In the genomic region with DNA sequence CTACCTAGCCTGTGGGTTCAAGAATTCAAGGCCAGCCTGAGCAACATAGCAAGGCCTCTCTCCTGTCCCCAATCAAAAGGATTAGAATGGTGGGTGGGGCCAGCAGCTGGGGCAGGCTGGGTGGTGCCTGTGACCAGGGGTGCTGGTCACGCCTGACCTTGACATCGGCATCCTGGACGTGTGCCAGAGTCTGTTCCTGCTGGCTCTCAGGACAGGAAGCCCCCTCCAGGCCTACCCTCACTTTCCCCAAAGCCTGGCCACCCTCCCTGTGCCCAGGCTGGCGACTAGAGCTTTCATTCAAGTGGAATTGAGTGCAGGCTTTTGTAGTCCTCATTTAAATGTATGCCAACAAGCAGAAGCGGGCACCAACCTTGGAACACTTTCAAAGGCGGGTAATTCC, we compare ENCODE assay signal across 10 mouse cellular contexts.
DNase-seq lines count a peak whose midpoint lies in the region; ATAC-seq and TF ChIP-seq lines count a peak whose summit lies in the region.
"Had no signal": no experiment of that assay in that cellular context is flagged by ENCODE, and none has a peak within 500 bp of the region (broad histone marks: within the 10 kb centered on the region; RNA-seq: fewer than 3 reads in every experiment).

No protein-coding gene starts in this region.

- H3K4me2 ChIP-seq in midbrain, embryonic 11.5 days: no peak overlapping the region
- no peak overlapping the region for H3K4me2 ChIP-seq in hindbrain, embryonic 14.5 days (replicated peaks)
- H3K4me2 ChIP-seq in midbrain, postnatal 0 days (ENCODE audit: low read depth, low read length, poor library complexity, severe bottlenecking): no peak overlapping the region
- H3K4me2 ChIP-seq: limb, embryonic 15.5 days had no signal

- H3K4me1 ChIP-seq in midbrain, embryonic 10.5 days: peaks cover 50% of the 10 kb centered on the region
- peaks cover 15% of the 10 kb centered on the region for H3K4me1 ChIP-seq in midbrain, embryonic 11.5 days (ENCODE audit: control insufficient read depth, insufficient read depth, low read length)
- peaks cover 16% of the 10 kb centered on the region for H3K4me1 ChIP-seq in hindbrain, embryonic 14.5 days (replicated peaks; ENCODE audit: control insufficient read depth, insufficient read depth, low read length)
- H3K4me1 ChIP-seq in midbrain, postnatal 0 days (ENCODE audit: insufficient read depth, low read length): peaks cover 8% of the 10 kb centered on the region

- H3K9ac ChIP-seq in midbrain, embryonic 11.5 days (ENCODE audit: low read length): no peak overlapping the region
- no peak overlapping the region for H3K9ac ChIP-seq in hindbrain, embryonic 14.5 days
- H3K9ac ChIP-seq in midbrain, postnatal 0 days (replicated peaks; ENCODE audit: low read length, poor library complexity, severe bottlenecking): no peak overlapping the region
- H3K9ac ChIP-seq: limb, embryonic 15.5 days had no signal

- no peak overlapping the region for H3K4me3 ChIP-seq in midbrain, embryonic 10.5 days
- H3K4me3 ChIP-seq in midbrain, embryonic 11.5 days (ENCODE audit: low read depth, low read length): no peak overlapping the region
- H3K4me3 ChIP-seq in hindbrain, embryonic 14.5 days (replicated peaks; ENCODE audit: low read length): no peak overlapping the region
- no peak overlapping the region for H3K4me3 ChIP-seq in midbrain, postnatal 0 days (ENCODE audit: low read depth, low read length)
- H3K4me3 ChIP-seq: limb, embryonic 15.5 days had no signal

- WGBS in midbrain, embryonic 10.5 days: 67% methylated on average over 6 of the region's 6 CpGs
- WGBS in midbrain, embryonic 11.5 days: 58% methylated on average over 6 of the region's 6 CpGs
- 34% methylated on average over 6 of the region's 6 CpGs for WGBS in hindbrain, embryonic 14.5 days
- 22% methylated on average over 6 of the region's 6 CpGs for WGBS in midbrain, postnatal 0 days

- H3K27me3 ChIP-seq in midbrain, embryonic 10.5 days (ENCODE audit: low read depth, poor library complexity, severe bottlenecking): peaks cover 47% of the 10 kb centered on the region
- peaks cover 8% of the 10 kb centered on the region for H3K27me3 ChIP-seq in midbrain, embryonic 11.5 days (ENCODE audit: control insufficient read depth, insufficient read depth, low read length)
- peaks cover 15% of the 10 kb centered on the region; the same call in 1 of the 2 replicates for H3K27me3 ChIP-seq in hindbrain, embryonic 14.5 days (ENCODE audit: control insufficient read depth, insufficient read depth, low read length)
- 0 out of 2 replicates have a peak, but pooled peaks cover 4% of the 10 kb centered on the region for H3K27me3 ChIP-seq in midbrain, postnatal 0 days (ENCODE audit: insufficient read depth, low read length)

- peak overlapping the region; percentile 34; the same call in 1 of the 2 replicates for H3K27ac ChIP-seq in midbrain, embryonic 10.5 days (replicated peaks)
- H3K27ac ChIP-seq in midbrain, embryonic 11.5 days (ENCODE audit: low read depth, low read length): no peak overlapping the region
- peak overlapping the region; percentile 33; the same call in 1 of the 2 replicates for H3K27ac ChIP-seq in hindbrain, embryonic 14.5 days
- H3K27ac ChIP-seq in midbrain, postnatal 0 days (ENCODE audit: low read depth, low read length): peak overlapping the region; percentile 55; the same call in 1 of the 2 replicates
- H3K27ac ChIP-seq: limb, embryonic 15.5 days had no signal

- TF ChIP-seq CTCF in midbrain, postnatal 0 days (IDR thresholded peaks at IDR 0.05): no peak

- no peaks in the 10 kb centered on the region for H3K9me3 ChIP-seq in midbrain, embryonic 10.5 days (replicated peaks)
- no peaks in the 10 kb centered on the region for H3K9me3 ChIP-seq in midbrain, embryonic 11.5 days (ENCODE audit: control insufficient read depth, low read length)
- H3K9me3 ChIP-seq in hindbrain, embryonic 14.5 days (ENCODE audit: control insufficient read depth, low read length): no peaks in the 10 kb centered on the region
- no peaks in the 10 kb centered on the region for H3K9me3 ChIP-seq in midbrain, postnatal 0 days (ENCODE audit: low read length)
- H3K9me3 ChIP-seq: limb, embryonic 15.5 days had no signal

- peak; percentile 68 to 83 for DNase-seq in adrenal gland, adult (ENCODE audit: inconsistent age in 2 of 2, low spot score in 1 of 2)
- no peak for DNase-seq in adrenal gland, adult 8-10 months
- no peak for DNase-seq in midbrain, embryonic 10.5 days (ENCODE audit: low spot score)
- DNase-seq in midbrain, embryonic 11.5 days (ENCODE audit: low spot score, missing footprints): no peak
- peak; percentile 67 for DNase-seq in hindbrain, embryonic 14.5 days (ENCODE audit: low spot score)
- peak; percentile 83 for DNase-seq in midbrain, postnatal 0 days (ENCODE audit: low spot score)
- no peak for DNase-seq in thymus, postnatal 36 days
- no peak for DNase-seq in embryo, embryonic 10.5 days (ENCODE audit: low spot score)

- ATAC-seq in midbrain, embryonic 11.5 days (ENCODE audit: low FRiP score): no peak
- ATAC-seq in hindbrain, embryonic 14.5 days (ENCODE audit: low FRiP score): peak; percentile 71; the same call in 1 of the 2 replicates
- ATAC-seq in midbrain, postnatal 0 days (ENCODE audit: low FRiP score): peak; percentile 58
- ATAC-seq: Patski had no signal

- no peaks in the 10 kb centered on the region for H3K36me3 ChIP-seq in midbrain, embryonic 10.5 days
- H3K36me3 ChIP-seq in midbrain, embryonic 11.5 days (ENCODE audit: control insufficient read depth, insufficient read depth, low read length): no peaks in the 10 kb centered on the region
- H3K36me3 ChIP-seq in hindbrain, embryonic 14.5 days (replicated peaks; ENCODE audit: control insufficient read depth, insufficient read depth): no peaks in the 10 kb centered on the region
- no peaks in the 10 kb centered on the region for H3K36me3 ChIP-seq in midbrain, postnatal 0 days (ENCODE audit: insufficient read depth, low read length)
- H3K36me3 ChIP-seq: limb, embryonic 15.5 days had no signal

Comparison
In these comparisons a context has a peak if more than half of its experiments do, and no peak if none do; other contexts are left out.
1. DNase-seq: peak in adrenal gland, adult (2 of 2), hindbrain, embryonic 14.5 days (single experiment) and midbrain, postnatal 0 days (single experiment); none in adrenal gland, adult 8-10 months (single experiment), midbrain, embryonic 10.5 days (single experiment), midbrain, embryonic 11.5 days (single experiment), thymus, postnatal 36 days (0 of 2) and embryo, embryonic 10.5 days (single experiment).